Mouse (Mus musculus): Measurements from ENCODE around the gene Ago3.

DNA sequence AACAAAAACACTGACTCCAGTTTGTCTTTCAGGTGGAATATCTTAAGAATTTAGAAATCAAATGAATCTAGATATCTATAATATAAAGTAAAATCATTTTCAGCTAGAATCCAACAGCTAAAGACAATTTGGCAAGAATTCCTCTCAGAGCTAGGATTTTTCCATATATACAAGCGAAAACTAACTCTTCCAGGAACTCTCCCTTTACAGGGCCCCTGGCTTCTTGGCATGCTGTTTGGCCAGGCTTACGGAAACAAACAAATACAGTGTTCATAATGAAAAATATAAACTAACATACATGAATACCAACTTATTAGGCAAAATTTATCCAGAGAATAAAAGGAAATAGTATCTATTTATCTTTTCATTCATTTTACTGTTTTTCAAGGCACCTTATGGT is 5.5 kb downstream of the Ago3 start:
- TF ChIP-seq CTCF (IDR thresholded peaks at IDR 0.05; ENCODE audit: low read depth, low read length) = no peak
- no peak for TF ChIP-seq POLR2A (IDR thresholded peaks at IDR 0.05; ENCODE audit: borderline replicate concordance, low read depth, low read length)

All from bone marrow macrophage, adult 2 months (primary cell).